Mouse (Mus musculus): Measurements from ENCODE around the gene Clca2. TPM values are rescaled to one million over a fixed set of nuclear protein-coding genes. Genes with fewer than 3 reads are reported as not detected.

Clca2 gene
- total RNA-seq (2014; rRNA removed) (0.36 TPM in 1 of 2 replicates, not detected in the other), polyA plus RNA-seq (2015; fragmentation: Nextera tagmentation; extraction: Ambion mirVana) (0.04 TPM in 1 of 2 replicates, not detected in the other)

DNA sequence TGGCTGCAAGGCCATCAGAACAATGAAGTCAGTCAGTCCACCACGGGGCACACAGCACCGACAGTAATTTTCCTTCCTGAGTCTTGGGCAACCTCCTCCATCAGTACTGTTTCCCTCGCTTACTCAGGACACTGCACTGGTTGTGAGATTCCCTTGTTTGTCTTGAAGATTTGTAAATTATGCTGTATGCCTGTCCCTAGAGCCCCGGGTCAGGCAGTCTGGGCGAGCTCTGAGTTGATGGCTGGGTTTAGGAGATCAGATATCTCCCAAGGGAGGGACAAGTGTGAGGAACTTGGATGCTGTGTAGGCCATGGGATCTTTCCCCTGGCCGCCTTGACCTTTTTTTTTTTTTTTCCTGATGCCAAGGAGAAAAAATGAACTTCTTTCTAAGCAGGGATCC lies at the start of gene Clca2:
Gene Clca2 (minus strand): TSS at position 153 of the 400 bp plus-strand sequence.
- WGBS, result 76% methylated on average over 6 of the region's 6 CpGs
- ATAC-seq, result no peak
- no peak for DNase-seq (ENCODE audit: low spot score)
- H3K9me3 ChIP-seq (ENCODE audit: low read length), result no peaks in the 10 kb centered on the region
- no peak for TF ChIP-seq CTCF (IDR thresholded peaks at IDR 0.05; ENCODE audit: low read depth)
- H3K4me1 ChIP-seq (ENCODE audit: insufficient read depth, low read length), result no peaks in the 10 kb centered on the region
- H3K36me3 ChIP-seq (ENCODE audit: insufficient read depth, low read length), result no peaks in the 10 kb centered on the region
- H3K4me2 ChIP-seq (ENCODE audit: low read depth, low read length), result no peak within 1 kb of the TSS
- no peaks in the 10 kb centered on the region for H3K27me3 ChIP-seq (ENCODE audit: insufficient read depth, low read length)
- H3K4me3 ChIP-seq (ENCODE audit: low read length), result no peak within 1 kb of the TSS
- no peak within 1 kb of the TSS for H3K9ac ChIP-seq (replicated peaks; ENCODE audit: low read length)
- H3K27ac ChIP-seq, result no peak within 1 kb of the TSS

GRCm38 (mm10) chr3:145147952-145148351 lies 48.7 kb upstream of the Clca2 start:
- ATAC-seq, result no peak
- Histone ChIP-seq H3K4me2 (ENCODE audit: low read depth, low read length) (no peak overlapping the region), H3K27me3 (ENCODE audit: insufficient read depth, low read length) (no peaks in the 10 kb centered on the region), H3K4me1 (ENCODE audit: insufficient read depth, low read length) (no peaks in the 10 kb centered on the region), H3K27ac (no peak overlapping the region), H3K4me3 (ENCODE audit: low read length) (no peak overlapping the region), H3K9ac (replicated peaks; ENCODE audit: low read length) (no peak overlapping the region), H3K9me3 (ENCODE audit: low read length) (no peaks in the 10 kb centered on the region), H3K36me3 (ENCODE audit: insufficient read depth, low read length) (peaks cover 4% of the 10 kb centered on the region; the same call in 1 of the 2 replicates)
- no peak for DNase-seq (ENCODE audit: low spot score)
- no peak for TF ChIP-seq CTCF (IDR thresholded peaks at IDR 0.05; ENCODE audit: low read depth)

- DNase-seq (ENCODE audit: low spot score) (peak; percentile 54), ATAC-seq (peak; percentile 38; the same call in 1 of the 2 replicates)
- H3K4me3 ChIP-seq (ENCODE audit: low read length), result no peak overlapping the region
- no peak overlapping the region for H3K27ac ChIP-seq
- H3K9ac ChIP-seq (replicated peaks; ENCODE audit: low read length), result no peak overlapping the region
- H3K9me3 ChIP-seq (ENCODE audit: low read length), result no peaks in the 10 kb centered on the region
- WGBS, result 84% methylated on average over 2 of the region's 2 CpGs
- peaks cover 4% of the 10 kb centered on the region; the same call in 1 of the 2 replicates for H3K36me3 ChIP-seq (ENCODE audit: insufficient read depth, low read length)
- TF ChIP-seq CTCF (IDR thresholded peaks at IDR 0.05; ENCODE audit: low read depth), result peak; percentile 63
- no peaks in the 10 kb centered on the region for H3K27me3 ChIP-seq (ENCODE audit: insufficient read depth, low read length)
- no peak overlapping the region for H3K4me2 ChIP-seq (ENCODE audit: low read depth, low read length)
- no peaks in the 10 kb centered on the region for H3K4me1 ChIP-seq (ENCODE audit: insufficient read depth, low read length)
These were observed 48.2 kb upstream of the Clca2 start for GRCm38 (mm10) chr3:145147483-145147882.

GRCm38 (mm10) chr3:145146871-145147270 lies 47.6 kb upstream of the Clca2 start:
- WGBS, result 95% methylated on average over 9 of the region's 9 CpGs
- Histone ChIP-seq H3K27ac (no peak overlapping the region), H3K36me3 (ENCODE audit: insufficient read depth, low read length) (peaks cover 4% of the 10 kb centered on the region; the same call in 1 of the 2 replicates), H3K27me3 (ENCODE audit: insufficient read depth, low read length) (no peaks in the 10 kb centered on the region), H3K4me3 (ENCODE audit: low read length) (no peak overlapping the region), H3K9ac (replicated peaks; ENCODE audit: low read length) (no peak overlapping the region), H3K4me1 (ENCODE audit: insufficient read depth, low read length) (no peaks in the 10 kb centered on the region), H3K4me2 (ENCODE audit: low read depth, low read length) (no peak overlapping the region), H3K9me3 (ENCODE audit: low read length) (no peaks in the 10 kb centered on the region)
- no peak for ATAC-seq
- DNase-seq (ENCODE audit: low spot score), result no peak
- no peak for TF ChIP-seq CTCF (IDR thresholded peaks at IDR 0.05; ENCODE audit: low read depth)

- WGBS, result 76% methylated on average over 10 of the region's 10 CpGs
- Histone ChIP-seq H3K27ac (no peak overlapping the region), H3K9me3 (ENCODE audit: low read length) (no peaks in the 10 kb centered on the region), H3K4me3 (ENCODE audit: low read length) (no peak overlapping the region), H3K4me2 (ENCODE audit: low read depth, low read length) (no peak overlapping the region), H3K27me3 (ENCODE audit: insufficient read depth, low read length) (no peaks in the 10 kb centered on the region), H3K36me3 (ENCODE audit: insufficient read depth, low read length) (peaks cover under 1% of the 10 kb centered on the region; the same call in 1 of the 2 replicates), H3K9ac (replicated peaks; ENCODE audit: low read length) (no peak overlapping the region), H3K4me1 (ENCODE audit: insufficient read depth, low read length) (no peaks in the 10 kb centered on the region)
- no peak for DNase-seq (ENCODE audit: low spot score)
- ATAC-seq, result no peak; the same call in 1 of the 2 replicates
- TF ChIP-seq CTCF (IDR thresholded peaks at IDR 0.05; ENCODE audit: low read depth), result no peak
These were observed 44.6 kb upstream of the Clca2 start for GRCm38 (mm10) chr3:145143856-145144255.

- Histone ChIP-seq H3K36me3 (ENCODE audit: insufficient read depth, low read length) (no peaks in the 10 kb centered on the region), H3K27ac (no peak overlapping the region), H3K9ac (replicated peaks; ENCODE audit: low read length) (no peak overlapping the region), H3K9me3 (ENCODE audit: low read length) (no peaks in the 10 kb centered on the region), H3K4me2 (ENCODE audit: low read depth, low read length) (no peak overlapping the region), H3K4me3 (ENCODE audit: low read length) (no peak overlapping the region), H3K4me1 (ENCODE audit: insufficient read depth, low read length) (no peaks in the 10 kb centered on the region), H3K27me3 (ENCODE audit: insufficient read depth, low read length) (no peaks in the 10 kb centered on the region)
- ATAC-seq, result no peak
- DNase-seq (ENCODE audit: low spot score), result no peak
- TF ChIP-seq CTCF (IDR thresholded peaks at IDR 0.05; ENCODE audit: low read depth), result no peak
These were observed 43.7 kb upstream of the Clca2 start for GRCm38 (mm10) chr3:145142925-145143324.

GRCm38 (mm10) chr3:145140236-145140635 lies 41.0 kb upstream of the Clca2 start:
- DNase-seq (ENCODE audit: low spot score) (no peak), ATAC-seq (no peak)
- Histone ChIP-seq H3K27me3 (ENCODE audit: insufficient read depth, low read length) (no peaks in the 10 kb centered on the region), H3K9ac (replicated peaks; ENCODE audit: low read length) (no peak overlapping the region), H3K36me3 (ENCODE audit: insufficient read depth, low read length) (no peaks in the 10 kb centered on the region), H3K4me2 (ENCODE audit: low read depth, low read length) (no peak overlapping the region), H3K4me3 (ENCODE audit: low read length) (no peak overlapping the region), H3K27ac (no peak overlapping the region), H3K4me1 (ENCODE audit: insufficient read depth, low read length) (no peaks in the 10 kb centered on the region), H3K9me3 (ENCODE audit: low read length) (no peaks in the 10 kb centered on the region)
- 85% methylated on average over 4 of the region's 4 CpGs for WGBS
- TF ChIP-seq CTCF (IDR thresholded peaks at IDR 0.05; ENCODE audit: low read depth), result no peak

All from hindbrain, postnatal 0 days (tissue).